Mouse (Mus musculus): ENCODE data around the gene Tspan10. TPM values are rescaled to one million over a fixed set of nuclear protein-coding genes. Genes with fewer than 3 reads are reported as not detected.
A peak's percentile ranks its signal among the peaks of the same experiment; 100 is the strongest.

Tspan10 gene
- total RNA-seq, 2 experiments from 2014 or later = 1.8 TPM; not detected in 1

DNA sequence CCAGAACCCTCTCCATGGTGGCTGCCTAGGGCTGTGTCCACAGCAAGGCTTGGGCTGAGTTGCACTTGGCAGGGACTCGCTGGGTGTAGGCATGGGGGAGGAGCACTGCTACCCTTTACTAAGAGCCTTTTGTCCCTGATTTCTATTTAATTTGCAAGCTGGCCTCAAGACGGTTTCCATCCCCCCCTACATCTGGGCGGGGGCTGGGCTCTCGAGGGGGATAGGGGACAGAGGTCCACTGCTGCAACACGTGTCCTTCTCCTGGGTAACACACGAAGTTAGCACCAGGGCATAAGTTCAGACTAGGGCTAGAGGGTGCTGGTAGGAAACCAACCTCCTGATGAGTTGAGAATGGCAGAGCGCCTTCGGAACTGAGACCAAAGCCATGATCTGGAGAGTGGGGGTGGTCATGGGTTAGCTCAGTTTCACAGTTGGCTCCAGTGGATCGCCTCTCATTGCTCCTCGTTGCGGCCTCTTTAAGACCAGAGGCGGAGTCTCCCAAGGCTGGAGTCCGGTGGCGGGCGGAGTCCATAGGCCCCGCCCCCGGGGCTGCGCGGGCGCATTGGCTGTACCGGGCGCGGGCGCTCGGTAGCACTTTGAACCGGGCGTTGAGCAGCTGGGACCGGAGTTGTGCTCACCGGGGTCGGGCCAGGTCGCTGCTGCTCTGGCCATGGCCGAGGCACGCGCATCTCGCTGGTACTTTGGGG lies 49.0 kb downstream of the Tspan10 start, which contains the start of gene Slc25a10:
Slc25a10 (plus strand) TSS at position 524 of the 707 bp plus-strand sequence.
- peak; percentile 85 for ATAC-seq (replicated peaks; ENCODE audit: low FRiP score, poor library complexity, severe bottlenecking)

DNA sequence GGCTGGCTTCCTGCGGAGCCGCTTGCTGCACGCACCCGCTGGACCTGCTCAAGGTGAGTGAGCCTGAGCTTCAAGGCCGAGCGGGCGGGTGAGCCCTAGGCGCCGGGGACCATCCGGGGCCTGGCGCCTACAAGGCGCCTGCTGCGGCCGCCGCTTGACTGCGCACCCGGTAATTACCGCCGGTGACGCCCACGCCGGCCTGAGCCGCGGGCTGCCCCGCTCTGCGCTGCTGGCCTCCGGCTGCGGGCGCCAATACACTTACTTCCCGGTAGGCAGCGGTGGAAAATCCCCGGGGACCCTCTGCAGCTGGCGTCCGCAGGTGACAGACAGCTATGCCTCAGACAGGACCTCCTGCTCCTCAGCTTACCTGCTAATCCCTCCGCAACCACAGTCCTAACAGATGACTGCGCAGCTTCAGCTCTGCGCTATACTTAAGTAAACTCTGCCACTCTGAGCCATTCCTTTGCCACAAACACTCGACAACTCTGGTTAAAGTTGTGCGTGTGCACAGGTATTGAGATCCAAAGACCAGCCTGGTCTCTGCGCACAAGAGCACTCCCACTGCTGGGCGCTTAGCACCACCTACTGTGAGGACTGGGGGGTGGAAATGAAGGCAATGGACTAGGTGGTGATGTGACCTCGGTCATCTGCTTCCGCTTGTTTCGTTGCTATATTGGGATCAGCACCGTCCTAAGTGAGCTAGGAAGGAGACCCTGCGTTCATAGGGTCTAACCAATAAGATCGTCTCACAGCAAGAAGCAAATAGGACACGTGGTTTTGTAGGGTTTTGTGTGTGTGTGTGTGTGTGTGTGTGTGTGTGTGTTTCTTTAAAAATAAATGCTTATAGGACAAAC lies 49.8 kb downstream of the Tspan10 start:
- ATAC-seq (replicated peaks; ENCODE audit: low FRiP score, poor library complexity, severe bottlenecking) = peak; percentile 57

DNA sequence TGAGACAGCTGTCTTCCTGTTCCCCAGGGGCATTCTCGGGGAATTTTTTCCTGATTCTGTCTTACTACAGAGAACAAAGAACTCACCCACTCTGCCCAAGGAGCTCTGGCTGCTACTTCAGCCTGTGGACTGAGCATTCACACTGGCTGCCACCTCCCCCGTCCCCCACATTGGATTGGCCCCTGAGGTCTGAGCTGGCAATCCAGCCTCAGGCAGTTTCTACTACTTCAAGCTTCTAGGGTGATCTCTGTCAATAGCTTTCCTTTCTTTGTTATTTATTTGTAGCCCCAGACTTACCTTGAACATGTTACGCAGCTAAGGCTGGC lies 50.4 kb downstream of the Tspan10 start:
- no peak for ATAC-seq (replicated peaks; ENCODE audit: low FRiP score, poor library complexity, severe bottlenecking)

DNA sequence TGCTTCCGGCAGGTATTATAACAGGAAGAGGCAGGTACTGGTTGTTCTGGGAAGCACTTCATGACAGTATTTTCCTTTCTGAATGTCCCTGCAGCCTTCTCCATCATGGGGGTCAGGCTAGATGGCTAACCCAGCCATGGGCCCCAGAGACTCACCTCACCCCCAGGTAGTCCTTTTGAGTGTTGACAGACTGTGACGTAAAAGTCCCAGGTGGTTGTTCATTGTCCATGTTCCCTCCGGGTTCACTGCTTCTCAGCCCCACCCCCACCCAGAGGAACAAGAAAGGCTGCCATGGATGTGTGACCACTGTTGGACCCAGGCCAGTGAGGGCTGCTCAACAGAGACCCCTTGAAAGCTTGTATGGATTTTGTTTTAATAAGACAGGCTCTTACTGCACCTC lies 50.9 kb downstream of the Tspan10 start:
- ATAC-seq (replicated peaks; ENCODE audit: low FRiP score, poor library complexity, severe bottlenecking) = no peak

DNA sequence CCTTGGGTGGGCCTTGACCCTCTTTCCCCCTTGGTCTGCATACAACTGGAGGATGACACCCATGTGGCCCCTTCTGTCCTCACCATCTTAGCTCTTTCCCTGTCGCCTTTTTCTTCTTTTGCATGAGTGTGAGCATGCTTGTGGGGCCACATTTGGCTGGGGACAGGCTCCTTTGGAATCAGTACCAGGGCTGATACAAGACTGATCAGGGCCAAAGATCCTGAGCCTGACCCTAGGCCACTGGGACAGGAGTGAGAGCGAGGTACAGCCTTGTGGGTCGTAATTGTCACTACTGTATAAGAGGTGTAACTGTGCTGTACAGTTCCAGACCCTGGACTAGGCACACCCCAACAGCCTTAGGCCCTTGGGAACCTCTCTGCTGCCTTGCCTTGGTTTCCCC lies 51.5 kb downstream of the Tspan10 start:
- no peak for ATAC-seq (replicated peaks; ENCODE audit: low FRiP score, poor library complexity, severe bottlenecking)

Other genes with a start within 250 kb of the Tspan10 start
- gene Bahcc1, start 209.7 kb upstream of the Tspan10 start, total RNA-seq (2015; ENCODE audit: low replicate concordance) = 2.5 and 2.9 TPM in 2 replicates
- gene Bahcc1, start 209.7 kb upstream of the Tspan10 start, total RNA-seq (2017; ENCODE audit: low replicate concordance) = 1.4 TPM in 2 replicates
- 531 and 597 TPM in 2 replicates for gene Actg1, start 94.1 kb upstream of the Tspan10 start, total RNA-seq (2015; ENCODE audit: low replicate concordance)
- gene Actg1, start 94.1 kb upstream of the Tspan10 start, total RNA-seq (2017; ENCODE audit: low replicate concordance) = 282 and 330 TPM in 2 replicates
- gene Fscn2, start 81.1 kb upstream of the Tspan10 start, total RNA-seq (2015; ENCODE audit: low replicate concordance) = not detected in 2 replicates
- gene Fscn2, start 81.1 kb upstream of the Tspan10 start, total RNA-seq (2017; ENCODE audit: low replicate concordance) = not detected in 2 replicates
- gene Faap100, start 63.9 kb upstream of the Tspan10 start, total RNA-seq (2015; ENCODE audit: low replicate concordance) = 6.1 and 8.0 TPM in 2 replicates
- gene Faap100, start 63.9 kb upstream of the Tspan10 start, total RNA-seq (2017; ENCODE audit: low replicate concordance) = 2.0 and 9.4 TPM in 2 replicates
- gene Nploc4, start 4.9 kb upstream of the Tspan10 start, total RNA-seq (2015; ENCODE audit: low replicate concordance) = 35.2 and 47.6 TPM in 2 replicates
- gene Nploc4, start 4.9 kb upstream of the Tspan10 start, total RNA-seq (2017; ENCODE audit: low replicate concordance) = 63.8 and 65.8 TPM in 2 replicates
- not detected in 2 replicates for gene Pde6g, start 10.9 kb downstream of the Tspan10 start, total RNA-seq (2015; ENCODE audit: low replicate concordance)
- not detected in 2 replicates for gene Pde6g, start 10.9 kb downstream of the Tspan10 start, total RNA-seq (2017; ENCODE audit: low replicate concordance)
- 4.3 TPM in 1 of 2 replicates, not detected in the other for gene Oxld1, start 15.4 kb downstream of the Tspan10 start, total RNA-seq (2015; ENCODE audit: low replicate concordance)
- 1.4 and 5.0 TPM in 2 replicates for gene Oxld1, start 15.4 kb downstream of the Tspan10 start, total RNA-seq (2017; ENCODE audit: low replicate concordance)
- 5.8 and 26.8 TPM in 2 replicates for gene Ccdc137, start 15.5 kb downstream of the Tspan10 start, total RNA-seq (2015; ENCODE audit: low replicate concordance)
- gene Ccdc137, start 15.5 kb downstream of the Tspan10 start, total RNA-seq (2017; ENCODE audit: low replicate concordance) = 21.2 and 24.0 TPM in 2 replicates
- 13.8 and 22.0 TPM in 2 replicates for gene Arl16, start 25.0 kb downstream of the Tspan10 start, total RNA-seq (2015; ENCODE audit: low replicate concordance)
- gene Arl16, start 25.0 kb downstream of the Tspan10 start, total RNA-seq (2017; ENCODE audit: low replicate concordance) = 3.8 and 16.7 TPM in 2 replicates
- gene Mrpl12, start 42.0 kb downstream of the Tspan10 start, total RNA-seq (2015; ENCODE audit: low replicate concordance) = 10.8 and 17.6 TPM in 2 replicates
- 11.6 and 13.7 TPM in 2 replicates for gene Mrpl12, start 42.0 kb downstream of the Tspan10 start, total RNA-seq (2017; ENCODE audit: low replicate concordance)
- gene Slc25a10, start 49.2 kb downstream of the Tspan10 start, total RNA-seq (2015; ENCODE audit: low replicate concordance) = 7.2 and 17.6 TPM in 2 replicates
- 25.4 and 40.1 TPM in 2 replicates for gene Slc25a10, start 49.2 kb downstream of the Tspan10 start, total RNA-seq (2017; ENCODE audit: low replicate concordance)
- not detected in 2 replicates for gene Gcgr, start 88.1 kb downstream of the Tspan10 start, total RNA-seq (2015; ENCODE audit: low replicate concordance)
- not detected in 2 replicates for gene Gcgr, start 88.1 kb downstream of the Tspan10 start, total RNA-seq (2017; ENCODE audit: low replicate concordance)
- gene Mcrip1, start 107.1 kb downstream of the Tspan10 start, total RNA-seq (2015; ENCODE audit: low replicate concordance) = 19.8 and 23.5 TPM in 2 replicates
- gene Mcrip1, start 107.1 kb downstream of the Tspan10 start, total RNA-seq (2017; ENCODE audit: low replicate concordance) = 1.7 and 5.6 TPM in 2 replicates
- not detected in 2 replicates for gene Ppp1r27, start 108.5 kb downstream of the Tspan10 start, total RNA-seq (2015; ENCODE audit: low replicate concordance)
- not detected in 2 replicates for gene Ppp1r27, start 108.5 kb downstream of the Tspan10 start, total RNA-seq (2017; ENCODE audit: low replicate concordance)
- 101 and 104 TPM in 2 replicates for gene P4hb, start 130.6 kb downstream of the Tspan10 start, total RNA-seq (2015; ENCODE audit: low replicate concordance)
- gene P4hb, start 130.6 kb downstream of the Tspan10 start, total RNA-seq (2017; ENCODE audit: low replicate concordance) = 112 and 141 TPM in 2 replicates
- 134 and 150 TPM in 2 replicates for gene Arhgdia, start 139.0 kb downstream of the Tspan10 start, total RNA-seq (2015; ENCODE audit: low replicate concordance)
- gene Arhgdia, start 139.0 kb downstream of the Tspan10 start, total RNA-seq (2017; ENCODE audit: low replicate concordance) = 45.3 and 49.3 TPM in 2 replicates
- 72.9 and 87.2 TPM in 2 replicates for gene Alyref, start 155.7 kb downstream of the Tspan10 start, total RNA-seq (2015; ENCODE audit: low replicate concordance)
- gene Alyref, start 155.7 kb downstream of the Tspan10 start, total RNA-seq (2017; ENCODE audit: low replicate concordance) = 142 and 227 TPM in 2 replicates
- 28.1 and 35.0 TPM in 2 replicates for gene Anapc11, start 155.8 kb downstream of the Tspan10 start, total RNA-seq (2015; ENCODE audit: low replicate concordance)
- 2.8 and 12.1 TPM in 2 replicates for gene Anapc11, start 155.8 kb downstream of the Tspan10 start, total RNA-seq (2017; ENCODE audit: low replicate concordance)
- not detected in 2 replicates for gene Npb, start 165.8 kb downstream of the Tspan10 start, total RNA-seq (2015; ENCODE audit: low replicate concordance)
- not detected in 2 replicates for gene Npb, start 165.8 kb downstream of the Tspan10 start, total RNA-seq (2017; ENCODE audit: low replicate concordance)
- gene Pcyt2, start 175.3 kb downstream of the Tspan10 start, total RNA-seq (2015; ENCODE audit: low replicate concordance) = 13.3 and 14.7 TPM in 2 replicates
- 20.7 and 23.1 TPM in 2 replicates for gene Pcyt2, start 175.3 kb downstream of the Tspan10 start, total RNA-seq (2017; ENCODE audit: low replicate concordance)
- gene Sirt7, start 182.6 kb downstream of the Tspan10 start, total RNA-seq (2015; ENCODE audit: low replicate concordance) = 59.9 and 61.3 TPM in 2 replicates
- gene Sirt7, start 182.6 kb downstream of the Tspan10 start, total RNA-seq (2017; ENCODE audit: low replicate concordance) = 81.2 and 85.6 TPM in 2 replicates
- gene Mafg, start 191.0 kb downstream of the Tspan10 start, total RNA-seq (2015; ENCODE audit: low replicate concordance) = 36.0 TPM in 2 replicates
- 71.3 and 91.6 TPM in 2 replicates for gene Mafg, start 191.0 kb downstream of the Tspan10 start, total RNA-seq (2017; ENCODE audit: low replicate concordance)
- 2.1 TPM in 1 of 2 replicates, not detected in the other for gene Pycr1, start 201.1 kb downstream of the Tspan10 start, total RNA-seq (2015; ENCODE audit: low replicate concordance)
- 1.1 TPM in 1 of 2 replicates, not detected in the other for gene Pycr1, start 201.1 kb downstream of the Tspan10 start, total RNA-seq (2017; ENCODE audit: low replicate concordance)
- gene Myadml2, start 205.5 kb downstream of the Tspan10 start, total RNA-seq (2015; ENCODE audit: low replicate concordance) = not detected in 2 replicates
- not detected in 2 replicates for gene Myadml2, start 205.5 kb downstream of the Tspan10 start, total RNA-seq (2017; ENCODE audit: low replicate concordance)
- gene Notum, start 218.5 kb downstream of the Tspan10 start, total RNA-seq (2015; ENCODE audit: low replicate concordance) = not detected in 2 replicates
- gene Notum, start 218.5 kb downstream of the Tspan10 start, total RNA-seq (2017; ENCODE audit: low replicate concordance) = not detected in 2 replicates
- gene Aspscr1, start 230.3 kb downstream of the Tspan10 start, total RNA-seq (2015; ENCODE audit: low replicate concordance) = 33.1 and 41.4 TPM in 2 replicates
- 46.0 and 59.7 TPM in 2 replicates for gene Aspscr1, start 230.3 kb downstream of the Tspan10 start, total RNA-seq (2017; ENCODE audit: low replicate concordance)

Measured in erythroid progenitor cell, adult 5-6 weeks (primary cell).